Mouse (Mus musculus) neural tube, embryonic 14.5 days (tissue): ENCODE data around the gene Hdac7. TPM values are rescaled to one million over a fixed set of nuclear protein-coding genes. Genes with fewer than 3 reads are reported as not detected.

Experiments used
- ATAC-seq: fragments of 200-750 bp; cut with Nextera tagmentation; 2 replicates; pipeline ENCODE4 v1.8.0; 2017; ENCODE audit warnings: low read depth, mild to moderate bottlenecking, moderate TSS enrichment, moderate library complexity
- H3K27ac ChIP-seq: fragments of 300-500 bp; sonication (generic); 2 replicates; pipeline ENCODE4 v1.5.1; 2014; ENCODE audit warnings: low read depth, mild to moderate bottlenecking, control low read depth, low read length, moderate library complexity, mixed read lengths
- H3K27me3 ChIP-seq: fragments of 300-500 bp; sonication (generic); 2 replicates; pipeline ENCODE4 v1.6.1; 2014; ENCODE audit warnings: low read length; ENCODE audit not compliant: control insufficient read depth, insufficient read depth
- H3K36me3 ChIP-seq: fragments of 300-500 bp; sonication (generic); 2 replicates; pipeline ENCODE4 v1.6.1; 2014; ENCODE audit warnings: low read length, mixed read lengths; ENCODE audit not compliant: control insufficient read depth, insufficient read depth
- H3K4me1 ChIP-seq: fragments of 300-500 bp; sonication (generic); 2 replicates; pipeline ENCODE4 v1.6.1; 2014; ENCODE audit warnings: low read length; ENCODE audit not compliant: control insufficient read depth, insufficient read depth
- H3K4me2 ChIP-seq: fragments of 300-500 bp; sonication (generic); 2 replicates; pipeline ENCODE4 v1.6.1; 2014; ENCODE audit warnings: mild to moderate bottlenecking, low read depth, low read length, control low read depth
- H3K4me3 ChIP-seq: fragments of 300-500 bp; sonication (generic); 2 replicates; pipeline ENCODE4 v1.5.1; 2014; ENCODE audit warnings: low read depth, low read length, control low read depth, mixed read lengths
- H3K9ac ChIP-seq: fragments of 300-500 bp; sonication (generic); replicated peaks from 2 replicates; pipeline ENCODE4 v1.6.1; 2014; ENCODE audit warnings: low read depth, mild to moderate bottlenecking, control low read depth, low read length, mixed read lengths
- H3K9me3 ChIP-seq: fragments of 300-500 bp; sonication (generic); 2 replicates; pipeline ENCODE4 v1.6.1; 2016; ENCODE audit warnings: low read length; ENCODE audit not compliant: control insufficient read depth
- WGBS: fragments of 180-500 bp; shearing (Covaris S2); extraction: QIAGEN DNeasy Blood & Tissue Kit; methylation state at CpG from one replicate; pipeline ENCODE4 v1.1.7; 2014; 5-methylcytosine and 5-hydroxymethylcytosine counted together
- polyA plus RNA-seq: library from polyadenylated mRNA; unstranded; fragments of >200 nt; fragmentation: Nextera tagmentation; extraction: Ambion mirVana; gene quantifications from 2 replicates; pipeline ENCODE4 v1.2.1, GENCODE M21; 2014

Gene Hdac7
- polyA plus RNA-seq, 1 experiment from 2014 or later, result 28.7 TPM

GRCm38 (mm10) chr15:97839012-97839411, 5.3 kb downstream of the Hdac7 start:
- ATAC-seq, result no peak
- H3K9ac ChIP-seq, result no peak overlapping the region
- H3K4me3 ChIP-seq, result no peak overlapping the region
- WGBS, result 96% methylated on average over 2 of the region's 2 CpGs
- no peaks in the 10 kb centered on the region for H3K27me3 ChIP-seq
- no peaks in the 10 kb centered on the region for H3K9me3 ChIP-seq
- no peaks in the 10 kb centered on the region for H3K36me3 ChIP-seq
- H3K4me1 ChIP-seq, result no peaks in the 10 kb centered on the region
- H3K27ac ChIP-seq, result no peak overlapping the region
- H3K4me2 ChIP-seq, result no peak overlapping the region

GRCm38 (mm10) chr15:97838395-97838794, 5.9 kb downstream of the Hdac7 start:
- H3K9me3 ChIP-seq, result no peaks in the 10 kb centered on the region
- no peak overlapping the region for H3K9ac ChIP-seq
- no peak for ATAC-seq
- H3K27me3 ChIP-seq, result no peaks in the 10 kb centered on the region
- 75% methylated on average over 4 of the region's 4 CpGs for WGBS
- no peaks in the 10 kb centered on the region for H3K4me1 ChIP-seq
- no peak overlapping the region for H3K27ac ChIP-seq
- no peak overlapping the region for H3K4me3 ChIP-seq
- no peaks in the 10 kb centered on the region for H3K36me3 ChIP-seq
- no peak overlapping the region for H3K4me2 ChIP-seq

DNA sequence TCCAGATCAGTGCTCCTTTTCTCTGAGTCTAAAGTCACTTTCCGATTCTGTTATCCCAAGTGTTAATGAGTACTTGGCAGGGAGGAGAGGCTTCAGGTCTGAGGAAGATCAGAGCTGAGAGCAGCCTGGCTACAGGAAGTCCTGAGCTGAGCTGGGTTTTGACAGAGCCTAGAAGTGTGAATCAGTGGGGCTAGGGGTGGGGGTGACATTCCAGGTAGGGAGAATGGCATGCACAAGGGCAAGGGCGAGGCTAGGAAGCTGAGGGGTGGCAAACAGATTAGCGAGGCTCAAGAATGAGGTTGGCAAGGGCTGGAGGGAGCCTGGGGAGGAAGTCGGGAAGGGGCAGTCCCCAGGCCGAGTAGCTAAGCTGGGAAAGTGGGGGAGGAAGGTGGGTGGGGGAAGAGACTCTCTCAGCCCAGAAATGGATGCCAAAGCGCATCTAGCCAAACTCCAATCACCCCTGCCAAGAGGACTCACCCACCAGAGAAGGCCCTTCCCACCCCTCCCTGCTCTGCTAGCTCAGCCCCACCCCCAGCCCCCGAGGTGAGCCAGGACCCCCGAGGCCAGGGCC, 6.7 kb downstream of the Hdac7 start:
- no peak overlapping the region for H3K4me3 ChIP-seq
- WGBS, result 21% methylated on average over 8 of the region's 8 CpGs
- no peak overlapping the region for H3K4me2 ChIP-seq
- no peaks in the 10 kb centered on the region for H3K27me3 ChIP-seq
- H3K36me3 ChIP-seq, result no peaks in the 10 kb centered on the region
- no peak overlapping the region for H3K9ac ChIP-seq
- H3K9me3 ChIP-seq, result no peaks in the 10 kb centered on the region
- no peak for ATAC-seq
- no peak overlapping the region for H3K27ac ChIP-seq
- H3K4me1 ChIP-seq, result no peaks in the 10 kb centered on the region

DNA sequence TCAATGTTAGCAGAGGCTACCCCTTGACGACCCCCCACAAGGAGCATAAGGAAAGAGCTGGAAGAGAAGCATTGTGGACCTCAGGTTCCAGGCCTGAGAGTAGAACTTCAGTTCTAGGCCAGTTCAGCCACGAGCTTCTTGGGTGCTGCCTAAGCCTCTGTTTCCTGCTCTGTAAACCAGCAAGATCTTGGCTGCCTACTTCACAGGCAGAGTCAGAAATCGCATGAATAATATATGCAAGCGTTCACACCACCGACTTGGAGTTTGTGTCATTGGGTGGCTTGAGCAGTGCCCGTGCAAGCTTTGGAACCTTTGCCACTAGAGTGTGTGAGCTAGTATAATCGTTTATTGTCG, 7.4 kb downstream of the Hdac7 start:
- Histone ChIP-seq H3K9me3 (no peaks in the 10 kb centered on the region), H3K27me3 (no peaks in the 10 kb centered on the region), H3K4me1 (no peaks in the 10 kb centered on the region), H3K36me3 (no peaks in the 10 kb centered on the region), H3K4me3 (no peak overlapping the region), H3K9ac (no peak overlapping the region), H3K4me2 (no peak overlapping the region), H3K27ac (no peak overlapping the region)
- no peak for ATAC-seq
- WGBS, result 80% methylated on average over 8 of the region's 8 CpGs

DNA sequence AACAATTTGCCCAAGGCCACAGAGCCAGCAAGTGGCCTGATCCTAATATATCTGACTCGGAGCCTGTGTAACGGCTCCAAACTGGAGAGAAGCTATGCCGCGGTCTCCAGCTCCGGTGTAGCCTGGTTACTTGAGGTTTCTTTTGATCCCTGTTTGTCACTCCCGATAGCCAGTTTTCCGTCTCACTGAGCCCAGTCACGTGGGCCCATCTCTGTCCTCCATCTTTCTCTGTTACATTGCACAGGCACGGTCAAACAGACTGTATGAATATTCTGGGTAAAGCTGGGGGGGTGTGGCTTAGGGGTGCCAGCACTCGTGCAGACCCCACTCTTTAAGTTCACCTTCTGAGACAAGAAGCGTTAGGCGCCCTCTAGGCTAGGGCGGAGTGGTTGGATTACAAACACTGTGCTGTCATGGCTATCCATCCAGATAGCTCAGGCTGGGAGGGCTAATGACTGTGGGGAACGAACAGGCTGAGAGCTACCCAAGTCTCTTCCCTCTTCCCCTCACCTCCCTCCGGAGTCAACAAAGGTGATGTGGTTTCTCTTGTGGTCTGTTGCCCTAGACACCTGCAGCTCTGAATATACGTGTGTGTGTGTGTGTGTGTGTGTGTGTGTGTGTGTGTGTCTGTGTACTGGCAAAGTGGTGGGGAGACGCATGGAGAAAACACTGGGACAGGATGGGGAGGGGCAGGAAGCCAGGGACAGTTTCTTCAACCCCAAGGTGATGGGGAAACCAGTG, 8.0 kb downstream of the Hdac7 start:
- Histone ChIP-seq H3K9ac (no peak overlapping the region), H3K27ac (no peak overlapping the region), H3K4me3 (no peak overlapping the region), H3K4me2 (no peak overlapping the region), H3K4me1 (no peaks in the 10 kb centered on the region), H3K27me3 (no peaks in the 10 kb centered on the region), H3K36me3 (no peaks in the 10 kb centered on the region), H3K9me3 (no peaks in the 10 kb centered on the region)
- ATAC-seq, result no peak
- WGBS, result 54% methylated on average over 17 of the region's 17 CpGs

- Histone ChIP-seq H3K4me3 (no peak overlapping the region), H3K36me3 (no peaks in the 10 kb centered on the region), H3K9ac (no peak overlapping the region), H3K27me3 (no peaks in the 10 kb centered on the region), H3K9me3 (no peaks in the 10 kb centered on the region), H3K27ac (no peak overlapping the region), H3K4me2 (no peak overlapping the region), H3K4me1 (peaks cover 29% of the 10 kb centered on the region)
- no peak for ATAC-seq
- 56% methylated on average over 9 of the region's 9 CpGs for WGBS
These were observed 11.4 kb downstream of the Hdac7 start for GRCm38 (mm10) chr15:97832764-97833479.

- ATAC-seq, result no peak; the same call in 1 of the 2 replicates
- 6% methylated on average over 10 of the region's 10 CpGs for WGBS
- H3K27ac ChIP-seq, result peak overlapping the region; percentile 96
These were observed 12.2 kb downstream of the Hdac7 start for GRCm38 (mm10) chr15:97831987-97832640.

GRCm38 (mm10) chr15:97831242-97831986, 12.9 kb downstream of the Hdac7 start:
- Histone ChIP-seq H3K4me3 (peak overlapping the region; percentile 86), H3K36me3 (no peaks in the 10 kb centered on the region), H3K27ac (peak overlapping the region; percentile 96), H3K27me3 (no peaks in the 10 kb centered on the region), H3K9ac (peak overlapping the region; percentile 99), H3K4me1 (peaks cover 31% of the 10 kb centered on the region), H3K4me2 (peak overlapping the region; percentile 75), H3K9me3 (no peaks in the 10 kb centered on the region)
- under 1% methylated on average over 72 of the region's 84 CpGs for WGBS
- peak; percentile 88 for ATAC-seq

More at GRCm38 (mm10) chr15:97831987-97832640, 12.2 kb downstream of the Hdac7 start:
- Histone ChIP-seq H3K4me1 (peaks cover 31% of the 10 kb centered on the region), H3K4me2 (peak overlapping the region; percentile 75), H3K9ac (peak overlapping the region; percentile 99), H3K36me3 (no peaks in the 10 kb centered on the region), H3K27me3 (no peaks in the 10 kb centered on the region), H3K9me3 (no peaks in the 10 kb centered on the region), H3K4me3 (peak overlapping the region; percentile 86)
